Mouse (Mus musculus): ENCODE data around the gene Gm21293.
"Not testable (repeated sequence)": the region's sequence is repeated elsewhere in the genome, so short reads cannot be mapped to it uniquely, and the experiment has no call there.

Gm21293 gene

DNA sequence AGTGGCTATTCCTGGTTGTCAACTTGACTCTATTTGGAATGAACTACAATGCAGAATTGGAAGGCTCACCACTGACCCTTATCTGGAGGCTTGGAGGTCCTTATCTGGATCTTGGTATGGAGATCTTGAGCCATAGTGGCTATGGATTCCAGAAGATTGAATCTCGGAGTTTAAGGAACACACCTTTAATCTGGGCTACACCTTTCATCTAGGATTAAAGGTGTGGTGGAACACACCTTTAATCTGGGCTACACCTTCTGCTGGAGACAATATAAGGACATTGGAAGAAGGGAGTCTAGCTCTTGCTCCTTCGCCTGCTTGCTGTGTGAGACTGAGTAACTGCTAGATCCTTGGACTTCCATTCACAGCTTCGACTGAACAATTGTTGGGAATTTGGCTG lies at the start of gene Gm21293:
TSS of gene Gm21293 (plus strand) at position 301 of the 400 bp plus-strand sequence.
- DNase-seq: not testable (repeated sequence)

- no peak for DNase-seq
Observed at GRCm38 (mm10) chr10:104110044-104110443, 32.7 kb upstream of the Gm21293 start.

DNA sequence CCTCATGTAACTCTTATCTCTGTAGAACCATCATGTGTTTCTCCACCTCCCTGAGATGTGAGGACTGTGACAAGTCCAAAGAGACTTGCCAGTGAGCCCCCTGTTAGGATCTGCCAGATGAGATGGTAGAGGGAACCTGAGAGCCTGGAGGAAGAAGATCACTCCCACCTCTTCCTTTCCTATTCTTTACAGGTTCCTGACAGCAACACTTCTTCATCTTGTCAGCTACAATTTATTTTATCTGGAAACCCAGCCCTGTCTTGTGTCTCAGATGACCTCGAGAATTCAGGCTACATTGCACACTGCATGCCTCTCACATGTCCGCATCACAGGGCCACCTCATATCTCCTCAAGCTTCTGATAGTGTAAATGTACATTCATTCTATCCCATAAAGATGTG lies 24.5 kb upstream of the Gm21293 start:
- no peak for DNase-seq

- not testable (repeated sequence) for DNase-seq
Observed at GRCm38 (mm10) chr10:104151197-104151596, 8.4 kb downstream of the Gm21293 start, which contains the start of gene Gm6763. Gm6763 (plus strand) TSS chr10:104151497.

DNA sequence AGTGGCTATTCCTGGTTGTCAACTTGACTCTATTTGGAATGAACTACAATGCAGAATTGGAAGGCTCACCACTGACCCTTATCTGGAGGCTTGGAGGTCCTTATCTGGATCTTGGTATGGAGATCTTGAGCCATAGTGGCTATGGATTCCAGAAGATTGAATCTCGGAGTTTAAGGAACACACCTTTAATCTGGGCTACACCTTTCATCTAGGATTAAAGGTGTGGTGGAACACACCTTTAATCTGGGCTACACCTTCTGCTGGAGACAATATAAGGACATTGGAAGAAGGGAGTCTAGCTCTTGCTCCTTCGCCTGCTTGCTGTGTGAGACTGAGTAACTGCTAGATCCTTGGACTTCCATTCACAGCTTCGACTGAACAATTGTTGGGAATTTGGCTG lies 16.9 kb downstream of the Gm21293 start, which contains the start of gene Gm8764:
TSS of gene Gm8764 (plus strand) at position 301 of the 400 bp plus-strand sequence.
- DNase-seq: not testable (repeated sequence)

DNA sequence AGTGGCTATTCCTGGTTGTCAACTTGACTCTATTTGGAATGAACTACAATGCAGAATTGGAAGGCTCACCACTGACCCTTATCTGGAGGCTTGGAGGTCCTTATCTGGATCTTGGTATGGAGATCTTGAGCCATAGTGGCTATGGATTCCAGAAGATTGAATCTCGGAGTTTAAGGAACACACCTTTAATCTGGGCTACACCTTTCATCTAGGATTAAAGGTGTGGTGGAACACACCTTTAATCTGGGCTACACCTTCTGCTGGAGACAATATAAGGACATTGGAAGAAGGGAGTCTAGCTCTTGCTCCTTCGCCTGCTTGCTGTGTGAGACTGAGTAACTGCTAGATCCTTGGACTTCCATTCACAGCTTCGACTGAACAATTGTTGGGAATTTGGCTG lies 25.4 kb downstream of the Gm21293 start, which contains the start of gene Gm21304:
TSS of gene Gm21304 (plus strand) at position 301 of the 400 bp plus-strand sequence.
- DNase-seq: not testable (repeated sequence)

- not testable (repeated sequence) for DNase-seq
Observed at GRCm38 (mm10) chr10:104176724-104177123, 33.9 kb downstream of the Gm21293 start, which contains the start of gene Gm21312. Gm21312 (plus strand) TSS chr10:104177024.

DNA sequence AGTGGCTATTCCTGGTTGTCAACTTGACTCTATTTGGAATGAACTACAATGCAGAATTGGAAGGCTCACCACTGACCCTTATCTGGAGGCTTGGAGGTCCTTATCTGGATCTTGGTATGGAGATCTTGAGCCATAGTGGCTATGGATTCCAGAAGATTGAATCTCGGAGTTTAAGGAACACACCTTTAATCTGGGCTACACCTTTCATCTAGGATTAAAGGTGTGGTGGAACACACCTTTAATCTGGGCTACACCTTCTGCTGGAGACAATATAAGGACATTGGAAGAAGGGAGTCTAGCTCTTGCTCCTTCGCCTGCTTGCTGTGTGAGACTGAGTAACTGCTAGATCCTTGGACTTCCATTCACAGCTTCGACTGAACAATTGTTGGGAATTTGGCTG lies 42.4 kb downstream of the Gm21293 start, which contains the start of gene Gm20765:
TSS of gene Gm20765 (plus strand) at position 301 of the 400 bp plus-strand sequence.
- not testable (repeated sequence) for DNase-seq

GRCm38 (mm10) chr10:104193742-104194141 lies 51.0 kb downstream of the Gm21293 start, which contains the start of gene Gm4340:
Gm4340 (plus strand) TSS chr10:104194042.
- DNase-seq: not testable (repeated sequence)

All from kidney, postnatal 36 days (tissue).